Mouse (Mus musculus) heart, embryonic 14.5 days (tissue): ENCODE data around the gene Zfp458. TPM values are rescaled to one million over a fixed set of nuclear protein-coding genes. Genes with fewer than 3 reads are reported as not detected.
"Not testable (repeated sequence)": the region's sequence is repeated elsewhere in the genome, so short reads cannot be mapped to it uniquely, and the experiment has no call there.

Source experiments
- ATAC-seq: fragments of 200-750 bp; cut with Nextera tagmentation; 2 replicates; pipeline ENCODE4 v1.8.0; 2017; ENCODE audit warnings: low read depth, moderate TSS enrichment; ENCODE audit not compliant: insufficient number of reproducible peaks, insufficient read depth, low FRiP score
- H3K27ac ChIP-seq, 2 experiments: fragments of 200-500 bp in 1 of 2; fragments of 300-500 bp in 1 of 2; sonication (generic) in 1 of 2; replicated peaks in 1 of 2; 2 replicates each; pipeline ENCODE4 v1.5.1; 2012 to 2014; ENCODE audit warnings: low read depth in 2 of 2, low read length in 2 of 2, control low read depth in 1 of 2, mild to moderate bottlenecking in 1 of 2, mixed read lengths in 1 of 2; ENCODE audit not compliant: control insufficient read depth in 1 of 2, insufficient read depth in 1 of 2
- H3K27me3 ChIP-seq: fragments of 300-500 bp; sonication (generic); 2 replicates; pipeline ENCODE4 v1.6.1; 2014; ENCODE audit warnings: mild to moderate bottlenecking, low read length, control low read depth; ENCODE audit not compliant: control insufficient read depth, insufficient read depth
- H3K36me3 ChIP-seq: fragments of 300-500 bp; sonication (generic); 2 replicates; pipeline ENCODE4 v1.6.1; 2014; ENCODE audit warnings: mild to moderate bottlenecking, control low read depth, low read length, mixed read lengths; ENCODE audit not compliant: control insufficient read depth, insufficient read depth
- H3K4me1 ChIP-seq, 2 experiments: fragments of 200-500 bp in 1 of 2; fragments of 300-500 bp in 1 of 2; sonication (generic) in 1 of 2; 2 replicates each; pipeline ENCODE4 v1.6.1; 2012 to 2014; ENCODE audit warnings: low read length in 2 of 2, control low read depth in 1 of 2, mixed read lengths in 1 of 2; ENCODE audit not compliant: control insufficient read depth in 2 of 2, insufficient read depth in 2 of 2
- H3K4me2 ChIP-seq: fragments of 300-500 bp; sonication (generic); 2 replicates; pipeline ENCODE4 v1.6.1; 2014; ENCODE audit warnings: mild to moderate bottlenecking, low read length
- H3K4me3 ChIP-seq, 2 experiments: fragments of 200-500 bp in 1 of 2; fragments of 300-500 bp in 1 of 2; sonication (generic) in 1 of 2; 2 replicates each; pipeline ENCODE4 v1.5.1; 2012 to 2014; ENCODE audit warnings: low read length in 2 of 2, mild to moderate bottlenecking in 2 of 2, control low read depth in 1 of 2, low read depth in 1 of 2, moderate library complexity in 1 of 2; ENCODE audit not compliant: control insufficient read depth in 1 of 2, insufficient read depth in 1 of 2
- H3K9ac ChIP-seq: fragments of 300-500 bp; sonication (generic); 2 replicates; pipeline ENCODE4 v1.6.1; 2014; ENCODE audit warnings: mild to moderate bottlenecking, low read length
- H3K9me3 ChIP-seq: fragments of 300-500 bp; sonication (generic); 2 replicates; pipeline ENCODE4 v1.6.1; 2016; ENCODE audit warnings: low read length, control low read depth; ENCODE audit not compliant: control insufficient read depth
- WGBS: fragments of 180-500 bp; shearing (Covaris S2); extraction: QIAGEN DNeasy Blood & Tissue Kit; methylation state at CpG from one replicate; pipeline ENCODE4 v1.1.7; 2014; 5-methylcytosine and 5-hydroxymethylcytosine counted together
- polyA plus RNA-seq: library from polyadenylated mRNA; unstranded; fragments of >200 nt; fragmentation: Nextera tagmentation; extraction: Ambion mirVana; gene quantifications from 2 replicates; pipeline ENCODE4 v1.2.1, GENCODE M21; 2014

The Zfp458 gene
- polyA plus RNA-seq = 1.2 and 1.6 TPM in 2 replicates

- H3K9ac ChIP-seq = no peak within 1 kb of the TSS
- 0 out of 4 replicates have a peak, but pooled peaks cover 0 to 2% of the 10 kb centered on the region in 2 experiments for H3K4me1 ChIP-seq
- H3K9me3 ChIP-seq = no peaks in the 10 kb centered on the region
- H3K27ac ChIP-seq = no peak within 1 kb of the TSS
- H3K4me3 ChIP-seq = no peak within 1 kb of the TSS
- H3K36me3 ChIP-seq = no peaks in the 10 kb centered on the region
- WGBS = 33% methylated on average over 7 of the region's 7 CpGs
- H3K27me3 ChIP-seq = no peaks in the 10 kb centered on the region
- ATAC-seq = no peak
- no peak within 1 kb of the TSS for H3K4me2 ChIP-seq
Observed at GRCm38 (mm10) chr13:67278314-67278713, at the start of gene Zfp458. Gene Zfp458, minus strand, starts transcription at chr13:67278466.

GRCm38 (mm10) chr13:67306718-67307117 is 28.5 kb upstream of the Zfp458 start:
- Histone ChIP-seq H3K36me3 (no peaks in the 10 kb centered on the region), H3K27ac (no peak overlapping the region), H3K4me1 (peaks cover 0 to 4% of the 10 kb centered on the region in 2 experiments; a peak in 1 of 4 replicates), H3K9ac (peak overlapping the region; percentile 86), H3K4me3 (peak overlapping the region; percentile 67 to 81; a peak in 3 of 4 replicates), H3K9me3 (no peaks in the 10 kb centered on the region), H3K27me3 (no peaks in the 10 kb centered on the region), H3K4me2 (peak overlapping the region; percentile 81)
- ATAC-seq = no peak
- 19% methylated on average over 5 of the region's 5 CpGs for WGBS

- Histone ChIP-seq H3K27me3 (no peaks in the 10 kb centered on the region), H3K9ac (peak within 1 kb of the TSS; percentile 86), H3K9me3 (no peaks in the 10 kb centered on the region), H3K4me3 (peak within 1 kb of the TSS; percentile 67 to 81), H3K36me3 (no peaks in the 10 kb centered on the region), H3K4me1 (peaks cover 0 to 4% of the 10 kb centered on the region in 2 experiments; a peak in 1 of 4 replicates), H3K4me2 (peak within 1 kb of the TSS; percentile 81), H3K27ac (peak within 1 kb of the TSS; percentile 65 to 68)
- 9% methylated on average over 16 of the region's 16 CpGs for WGBS
- peak; percentile 95 for ATAC-seq
Observed at GRCm38 (mm10) chr13:67305822-67306672, 27.8 kb upstream of the Zfp458 start, which contains the start of gene Zfp457. Gene Zfp457, minus strand, starts transcription at chr13:67306485.

- not testable (repeated sequence) for ATAC-seq
Observed at GRCm38 (mm10) chr13:67269383-67270065, 8.7 kb downstream of the Zfp458 start.

GRCm38 (mm10) chr13:67268568-67269369 is 9.5 kb downstream of the Zfp458 start:
- WGBS = 7% methylated on average over 18 of the region's 18 CpGs

More at GRCm38 (mm10) chr13:67269383-67270065, 8.7 kb downstream of the Zfp458 start:
- WGBS = 38% methylated on average over 8 of the region's 9 CpGs
- not testable (repeated sequence) for H3K27me3 ChIP-seq, H3K36me3 ChIP-seq, H3K4me1 ChIP-seq, H3K9me3 ChIP-seq, H3K27ac ChIP-seq
- Histone ChIP-seq H3K9ac (peak overlapping the region; percentile 77), H3K4me3 (peak overlapping the region; percentile 73 to 97), H3K4me2 (peak overlapping the region; percentile 80)

GRCm38 (mm10) chr13:67214015-67214607 is 64.2 kb downstream of the Zfp458 start:
- Histone ChIP-seq H3K27ac (no peak overlapping the region), H3K4me3 (no peak overlapping the region), H3K4me2 (no peak overlapping the region), H3K4me1 (no peaks in the 10 kb centered on the region), H3K9me3 (no peaks in the 10 kb centered on the region), H3K9ac (no peak overlapping the region), H3K27me3 (no peaks in the 10 kb centered on the region), H3K36me3 (no peaks in the 10 kb centered on the region)
- no peak for ATAC-seq
- 55% methylated on average over 4 of the region's 4 CpGs for WGBS

More at GRCm38 (mm10) chr13:67268568-67269369, 9.5 kb downstream of the Zfp458 start:
- Histone ChIP-seq H3K4me1 (no peaks in the 10 kb centered on the region), H3K27me3 (no peaks in the 10 kb centered on the region), H3K27ac (0 out of 4 replicates have a peak overlapping the region, but pooled peaks of 1 of the 2 experiments have one; percentile 25), H3K4me3 (peak overlapping the region; percentile 73 to 97), H3K4me2 (peak overlapping the region; percentile 80), H3K36me3 (no peaks in the 10 kb centered on the region), H3K9me3 (no peaks in the 10 kb centered on the region), H3K9ac (peak overlapping the region; percentile 77)
- ATAC-seq = peak; percentile 92
